Mouse (Mus musculus) megakaryocyte, adult 5-6 weeks (primary cell): ENCODE results near the gene Bcar1. TPM values are rescaled to one million over a fixed set of nuclear protein-coding genes. Genes with fewer than 3 reads are reported as not detected.

Experiments used
- ATAC-seq: 2 replicates; pipeline ENCODE4 v1.8.0; 2016; ENCODE audit warnings: mild to moderate bottlenecking, inconsistent platforms; ENCODE audit not compliant: poor library complexity, severe bottlenecking
- total RNA-seq, 2 experiments: library from RNA; stranded (forward) in 1 of 2; stranded (reverse) in 1 of 2; fragments of 153-499, 151-499 nt in 1 of 2; fragments of 221-1000, 200-1000 nt in 1 of 2; gene quantifications; 2 replicates each; pipeline versions ENCODE4 v1.2.3 to v1.2.4; 2015 to 2017

Gene Bcar1
- total RNA-seq, 2 experiments from 2014 or later: not detected

DNA sequence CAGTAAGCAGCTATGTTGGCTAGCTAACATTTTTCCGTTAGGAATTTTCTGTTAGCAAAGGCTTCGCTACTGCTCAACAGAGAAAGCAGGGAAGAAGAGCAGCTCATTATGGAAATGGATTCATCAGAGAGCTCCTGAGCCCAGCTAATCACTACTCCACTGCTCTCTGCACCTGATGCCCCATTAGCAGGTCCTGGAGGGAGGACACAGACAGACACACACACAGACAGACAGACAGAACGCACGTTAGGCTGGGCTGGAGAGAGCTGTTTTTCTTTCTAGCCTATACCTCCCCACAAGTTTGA is 26.2 kb downstream of the Bcar1 start:
- ATAC-seq: no peak

DNA sequence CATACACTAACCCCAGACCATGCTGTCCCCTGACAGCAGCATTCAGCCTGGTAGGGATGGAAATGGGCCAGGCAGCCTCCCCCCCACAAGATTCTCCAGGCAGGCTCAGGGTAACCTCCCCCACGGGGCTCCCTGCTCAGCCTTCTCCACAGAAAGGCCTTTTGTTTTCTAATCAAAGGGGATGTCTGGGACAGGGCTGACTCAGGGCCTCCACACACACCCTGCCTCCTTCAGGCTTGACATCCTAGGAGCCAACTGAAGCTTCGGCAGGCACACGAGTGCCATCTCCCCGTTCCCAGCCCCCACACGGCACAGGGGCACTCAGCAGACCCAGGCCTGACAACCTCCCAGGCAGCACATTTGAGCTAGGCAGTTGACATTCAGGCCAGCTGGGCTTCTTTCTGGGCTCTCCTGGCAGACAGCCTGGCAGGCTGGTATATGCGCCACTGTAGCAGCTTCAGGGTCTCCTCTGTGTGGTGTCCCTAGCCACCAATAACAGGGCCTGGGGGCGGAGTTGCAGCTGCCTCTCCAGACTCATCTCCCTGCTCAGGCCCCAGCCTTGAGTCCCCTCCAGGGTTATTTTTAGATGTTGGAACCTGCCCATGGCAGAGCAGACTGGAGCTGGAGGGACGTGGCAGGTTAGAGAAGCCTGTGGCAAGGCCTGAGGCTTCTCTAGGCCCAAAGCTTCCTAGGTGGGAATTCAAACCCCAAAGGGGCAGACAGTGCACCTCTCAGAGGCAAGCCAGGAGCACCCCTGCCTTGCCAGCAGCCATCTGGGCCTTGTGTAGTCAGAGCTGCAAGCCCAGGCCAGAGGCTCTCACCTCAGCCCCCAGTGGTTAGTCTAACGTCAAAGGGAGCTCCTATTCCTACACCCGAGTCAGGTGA is 26.8 kb downstream of the Bcar1 start:
- no peak for ATAC-seq

GRCm38 (mm10) chr8:111715514-111715913 is 28.1 kb downstream of the Bcar1 start:
- ATAC-seq: no peak

DNA sequence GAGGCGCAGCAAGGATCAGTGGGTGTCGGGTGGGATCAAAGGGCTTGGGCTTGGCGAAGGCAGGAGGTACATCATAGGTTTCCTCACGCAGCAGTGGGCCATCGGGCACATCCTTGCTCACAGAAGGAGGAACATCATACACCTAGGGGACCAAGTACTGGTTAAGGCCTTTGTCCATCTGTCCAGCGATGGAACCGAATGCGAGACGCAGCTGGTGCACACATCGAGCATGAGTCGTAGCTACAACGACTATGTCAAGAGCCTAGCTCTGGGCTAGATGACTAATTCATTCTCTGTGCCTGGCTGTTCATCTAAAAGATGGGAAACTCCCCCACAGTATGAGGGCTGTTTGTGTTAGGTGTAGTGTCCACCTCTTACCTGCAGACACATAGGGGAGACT is 29.3 kb downstream of the Bcar1 start:
- no peak for ATAC-seq

DNA sequence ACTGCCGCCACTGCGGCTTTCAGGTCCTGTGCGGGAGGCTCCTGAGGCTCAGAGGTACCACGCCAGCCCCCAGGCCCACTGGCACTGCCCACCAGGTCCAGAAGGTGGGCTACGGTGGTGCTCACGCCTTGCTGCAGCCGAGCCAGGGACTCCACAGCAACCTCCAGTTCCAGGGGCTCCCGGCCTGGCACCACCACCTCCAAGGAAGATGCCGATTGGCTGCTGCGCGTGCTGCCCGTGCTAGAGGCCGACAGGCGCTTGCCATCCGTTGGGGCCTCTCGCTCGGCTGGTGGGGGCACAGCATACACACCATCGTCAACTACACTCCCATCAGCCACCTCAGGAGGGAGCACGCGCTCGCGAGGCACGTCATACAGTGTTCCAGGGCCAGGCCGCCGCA is 29.8 kb downstream of the Bcar1 start:
- no peak for ATAC-seq

- no peak for ATAC-seq
Observed at GRCm38 (mm10) chr8:111713291-111713690, 30.3 kb downstream of the Bcar1 start.

GRCm38 (mm10) chr8:111712588-111712987 is 31.0 kb downstream of the Bcar1 start:
- ATAC-seq: peak; percentile 61

GRCm38 (mm10) chr8:111712135-111712534 is 31.5 kb downstream of the Bcar1 start:
- ATAC-seq: no peak

- ATAC-seq: no peak
Observed at GRCm38 (mm10) chr8:111710777-111711485, 32.7 kb downstream of the Bcar1 start.

DNA sequence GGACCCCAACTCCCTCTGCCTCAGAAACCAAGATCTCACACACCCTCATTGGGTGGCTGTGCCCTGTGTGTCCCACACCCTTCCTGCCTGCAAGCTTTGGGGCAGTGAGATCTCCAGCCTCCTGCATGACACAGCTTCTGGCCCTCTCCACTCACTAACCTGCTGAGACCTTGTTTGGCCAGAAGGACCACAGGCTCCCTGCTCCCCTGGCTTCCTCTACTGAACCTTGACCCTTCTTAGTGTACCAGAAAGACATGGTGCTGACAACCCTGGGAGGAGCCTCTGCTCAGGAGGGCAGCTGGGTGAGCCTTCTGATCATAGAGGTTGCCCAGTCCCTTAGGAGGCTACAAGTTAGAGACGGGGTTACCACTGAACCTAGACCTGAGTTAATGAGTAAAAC is 34.4 kb downstream of the Bcar1 start:
- ATAC-seq: no peak

- no peak for ATAC-seq
Observed at GRCm38 (mm10) chr8:111708265-111708664, 35.3 kb downstream of the Bcar1 start.

GRCm38 (mm10) chr8:111705699-111706098 is 37.9 kb downstream of the Bcar1 start:
- no peak for ATAC-seq

- no peak for ATAC-seq
Observed at GRCm38 (mm10) chr8:111705222-111705621, 38.4 kb downstream of the Bcar1 start.

- no peak for ATAC-seq
Observed at GRCm38 (mm10) chr8:111704585-111704984, 39.0 kb downstream of the Bcar1 start.

GRCm38 (mm10) chr8:111701380-111701779 is 42.2 kb downstream of the Bcar1 start:
- no peak for ATAC-seq

GRCm38 (mm10) chr8:111700740-111701139 is 42.9 kb downstream of the Bcar1 start:
- no peak for ATAC-seq

- ATAC-seq: no peak
Observed at GRCm38 (mm10) chr8:111700201-111700600, 43.4 kb downstream of the Bcar1 start.

DNA sequence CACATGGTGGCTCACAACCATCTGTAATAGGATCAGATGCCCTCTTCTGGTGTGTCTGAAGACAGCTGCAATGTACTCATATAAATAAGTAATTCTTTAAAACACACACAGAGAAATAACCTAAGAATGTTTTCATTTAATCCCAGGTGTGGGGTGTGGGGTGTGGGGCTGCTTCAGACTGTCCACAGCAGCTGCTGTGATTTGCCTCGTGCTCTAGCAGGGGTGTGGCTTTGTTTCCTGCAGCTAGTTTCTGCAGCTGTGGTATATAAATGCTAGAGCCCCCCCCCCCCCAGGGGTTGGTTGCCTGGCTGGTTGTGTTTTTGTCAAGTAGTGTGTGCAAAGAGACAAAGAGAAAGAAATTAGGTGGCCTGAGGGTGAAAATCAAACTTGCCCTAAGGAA is 44.6 kb downstream of the Bcar1 start:
- no peak for ATAC-seq

DNA sequence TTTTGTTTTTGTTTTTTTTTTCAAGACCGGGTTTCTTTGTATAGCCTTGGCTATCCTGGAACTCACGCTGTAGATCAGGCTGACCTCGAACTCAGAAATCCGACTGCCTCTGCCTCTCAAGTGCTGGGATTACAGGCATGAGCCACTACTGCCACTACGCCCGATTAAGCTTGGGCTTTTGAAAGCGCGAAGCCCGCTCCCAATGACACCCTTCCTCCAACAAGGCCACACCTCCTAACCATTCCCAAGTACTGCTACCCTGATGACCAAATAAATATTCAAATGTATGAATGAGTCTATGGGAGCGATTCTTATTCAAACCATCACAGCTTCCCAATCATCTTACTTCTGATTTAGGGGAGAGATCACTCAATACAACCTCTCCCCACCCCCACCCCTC is 46.0 kb downstream of the Bcar1 start:
- no peak for ATAC-seq

DNA sequence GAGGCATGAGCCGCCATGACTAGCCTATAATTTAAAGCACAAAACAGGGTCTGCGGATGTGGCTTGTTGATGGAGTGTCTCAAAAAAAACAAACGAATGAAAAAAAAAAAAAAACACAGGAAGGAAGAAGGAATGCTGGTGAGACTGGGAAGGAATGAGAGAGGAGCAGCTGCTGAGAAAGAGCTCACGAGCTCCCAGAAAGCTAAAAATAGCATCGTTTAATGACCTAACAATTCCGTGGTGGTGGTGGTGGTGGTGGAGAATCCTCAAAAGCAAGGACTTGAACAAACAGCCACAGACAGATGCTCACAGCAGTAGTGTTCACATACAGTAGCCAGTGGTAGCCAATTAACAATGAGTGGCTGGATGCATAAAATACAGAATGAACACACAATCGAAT is 48.2 kb downstream of the Bcar1 start:
- no peak for ATAC-seq

DNA sequence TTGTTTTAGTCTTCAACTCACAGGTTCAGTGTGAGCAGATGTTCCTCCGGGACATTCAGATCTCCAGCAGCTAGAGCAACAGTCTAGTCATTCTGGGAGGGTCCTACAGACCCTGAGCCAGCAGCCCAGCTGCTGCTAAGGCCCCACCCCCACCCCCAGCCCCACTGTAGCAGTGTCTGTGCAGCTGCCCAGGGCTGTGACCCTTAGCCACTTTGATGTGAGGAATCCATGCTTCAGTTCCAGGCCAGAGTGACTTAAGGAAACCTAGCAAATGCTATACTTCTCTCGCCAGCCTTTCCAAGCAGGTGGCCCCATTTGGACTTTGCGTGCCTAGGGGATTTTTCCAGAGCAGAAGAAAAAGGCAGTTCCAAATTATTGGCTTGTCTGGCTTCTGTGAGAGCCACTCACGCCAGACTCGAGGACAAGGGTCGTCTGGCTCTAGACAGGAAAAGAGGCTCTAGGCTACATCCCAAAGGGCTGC is 50.3 kb downstream of the Bcar1 start:
- no peak for ATAC-seq

DNA sequence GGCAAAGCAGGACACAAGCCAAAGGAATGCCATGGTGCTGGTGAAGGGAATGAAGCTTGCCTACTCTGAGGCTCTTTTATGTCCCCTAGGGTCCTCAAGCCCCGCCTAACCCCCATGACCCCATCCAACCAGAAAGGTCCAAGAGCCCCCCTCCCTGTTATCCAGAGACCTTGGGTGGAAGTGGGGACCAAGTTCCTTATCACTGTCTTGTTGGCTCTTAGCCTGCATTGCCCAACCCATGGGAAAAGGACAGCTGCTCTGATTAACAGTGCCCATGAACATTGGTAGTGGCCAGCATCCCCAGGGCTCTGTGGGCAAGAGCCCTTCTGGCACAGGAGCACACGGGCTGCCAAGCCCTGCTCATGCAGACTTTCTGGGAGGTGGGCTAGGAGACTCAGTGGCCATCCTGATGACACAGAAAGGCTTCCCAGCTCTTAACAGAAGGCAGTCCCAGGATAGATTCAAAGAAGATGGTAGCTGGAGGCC is 52.6 kb downstream of the Bcar1 start, which contains the start of gene Ctrb1:
Gene Ctrb1 (minus strand): TSS at position 51 of the 486 bp plus-strand sequence.
- ATAC-seq: no peak
